Mouse (Mus musculus): ENCODE data around the gene Wnt9a.

GRCm38 (mm10) chr11:59266727-59267126 lies 40.0 kb upstream of the Wnt9a start:
- no peak for TF ChIP-seq GATA1 (IDR thresholded peaks at IDR 0.05; ENCODE audit: low read length)
- TF ChIP-seq TAL1 (IDR thresholded peaks at IDR 0.05; ENCODE audit: low read length): no peak

All from erythroblast, embryonic 14.5 days (primary cell).